Mouse (Mus musculus) right cerebral cortex, postnatal 4 days (tissue): ENCODE results near the gene Dgke.
A peak's percentile ranks its signal among the peaks of the same experiment; 100 is the strongest.
"Not testable (repeated sequence)": the region's sequence is repeated elsewhere in the genome, so short reads cannot be mapped to it uniquely, and the experiment has no call there.

Experiments
- DNase-seq: peaks from one replicate; pipeline ENCODE4 v3.0.0-alpha.2; 2022

Gene Dgke

DNA sequence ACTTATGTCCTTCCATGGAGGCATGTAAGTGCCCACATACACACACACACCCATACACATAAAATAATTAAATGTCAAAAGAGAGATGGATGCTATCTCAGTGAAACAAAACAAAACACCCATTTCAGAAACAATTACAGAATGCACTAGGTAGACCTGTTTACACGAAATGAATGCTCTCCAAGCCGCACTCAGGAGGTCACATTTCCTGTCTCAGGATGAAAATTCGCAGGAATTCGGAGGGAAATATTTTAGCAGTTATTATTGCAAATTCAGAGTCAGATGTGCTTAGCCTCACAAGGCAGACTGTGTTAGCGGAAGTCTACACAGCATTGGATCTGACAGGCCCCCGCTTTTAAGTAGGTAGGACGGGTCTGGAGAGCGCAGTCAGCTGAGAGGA is 6.9 kb upstream of the Dgke start, which contains the start of gene Gm525:
TSS of gene Gm525 (plus strand) at position 301 of the 400 bp plus-strand sequence.
- DNase-seq, result no peak

DNA sequence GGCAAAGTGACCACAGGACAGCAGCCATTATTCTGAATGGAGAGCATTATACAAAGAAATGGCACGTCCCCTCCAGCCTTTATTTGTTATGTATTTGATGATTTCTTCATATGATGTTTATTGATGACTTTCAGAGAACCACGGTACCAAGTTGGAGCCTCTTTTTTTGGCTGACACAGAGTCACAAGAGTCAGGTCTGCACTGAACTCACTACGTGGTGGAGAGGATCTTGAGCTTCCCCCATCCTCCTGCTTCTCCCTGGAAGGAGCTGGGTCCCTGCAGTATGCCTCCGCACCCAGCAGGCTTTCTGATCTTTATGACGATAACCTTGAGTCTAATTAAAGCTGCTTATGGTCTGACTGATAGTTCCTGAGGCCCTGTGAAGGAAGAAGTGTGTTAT is 4.9 kb upstream of the Dgke start:
- no peak for DNase-seq

DNA sequence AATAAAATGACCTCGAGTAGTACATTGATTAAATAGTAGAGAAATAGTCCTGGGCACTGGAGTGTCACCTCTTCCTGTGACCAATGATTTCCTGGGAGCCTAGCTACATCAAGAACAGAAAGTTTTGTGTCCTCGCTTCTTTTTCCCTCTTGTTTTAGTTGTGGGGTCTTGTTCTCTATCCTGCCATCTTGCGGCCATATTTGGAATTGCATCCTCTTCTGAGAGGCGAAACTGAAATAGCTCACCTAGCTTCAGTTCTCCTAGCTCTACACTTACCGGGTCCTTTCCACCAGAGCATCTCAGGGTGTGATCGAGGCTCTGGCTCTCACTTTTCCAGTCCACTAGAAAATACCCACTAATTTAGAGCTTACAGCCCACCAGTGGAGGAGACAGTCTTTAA is 2.7 kb upstream of the Dgke start:
- peak; percentile 70 for DNase-seq

DNA sequence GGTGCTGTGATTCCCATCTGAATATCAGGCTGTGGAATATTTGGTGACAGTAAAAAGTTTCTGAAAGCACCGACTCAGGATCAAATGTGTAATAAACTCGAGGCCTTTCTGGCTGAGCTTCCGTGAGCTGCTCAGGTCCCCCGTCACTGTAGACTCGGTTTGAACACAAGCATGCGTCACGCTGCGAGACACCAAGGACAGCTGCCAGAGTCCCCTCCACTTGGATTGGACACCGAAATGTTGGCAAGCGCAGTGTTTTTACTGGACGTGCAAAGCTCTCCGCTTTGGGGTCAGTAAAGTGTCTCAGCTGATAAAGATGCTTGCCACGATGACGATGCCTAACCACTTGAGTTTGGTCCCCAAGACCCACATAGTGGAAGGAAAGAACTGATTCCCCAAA is 2.0 kb upstream of the Dgke start:
- no peak for DNase-seq

DNA sequence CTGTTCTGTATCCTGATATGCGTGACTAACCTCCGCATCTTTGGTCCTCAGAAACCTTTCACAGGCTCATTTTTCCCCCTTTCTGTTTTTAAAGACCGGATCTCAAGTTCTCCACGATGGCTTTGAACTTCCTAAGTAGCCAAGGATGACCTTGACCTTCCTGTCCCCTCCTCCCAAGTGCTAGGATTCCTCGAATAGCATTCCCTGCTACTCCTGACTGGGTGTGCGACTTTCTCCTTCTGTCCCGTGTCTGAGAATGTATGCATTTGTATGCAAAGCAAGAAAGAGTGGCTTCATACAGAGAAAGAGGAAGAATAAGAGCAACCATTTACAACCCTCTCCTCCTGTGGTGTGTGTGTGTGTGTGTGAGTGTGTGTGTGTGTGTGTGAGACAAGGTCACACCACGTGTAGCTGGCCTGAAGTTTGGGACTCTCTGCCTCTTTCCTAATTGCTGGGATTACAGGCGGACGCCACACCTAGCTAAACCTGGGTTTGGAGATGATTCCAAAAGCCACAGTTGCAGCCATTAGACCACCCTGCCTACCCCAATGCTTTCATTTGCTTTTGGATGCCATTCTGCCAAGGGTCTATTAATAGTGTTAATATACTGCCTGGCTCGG is 1.3 kb upstream of the Dgke start:
- no peak for DNase-seq

DNA sequence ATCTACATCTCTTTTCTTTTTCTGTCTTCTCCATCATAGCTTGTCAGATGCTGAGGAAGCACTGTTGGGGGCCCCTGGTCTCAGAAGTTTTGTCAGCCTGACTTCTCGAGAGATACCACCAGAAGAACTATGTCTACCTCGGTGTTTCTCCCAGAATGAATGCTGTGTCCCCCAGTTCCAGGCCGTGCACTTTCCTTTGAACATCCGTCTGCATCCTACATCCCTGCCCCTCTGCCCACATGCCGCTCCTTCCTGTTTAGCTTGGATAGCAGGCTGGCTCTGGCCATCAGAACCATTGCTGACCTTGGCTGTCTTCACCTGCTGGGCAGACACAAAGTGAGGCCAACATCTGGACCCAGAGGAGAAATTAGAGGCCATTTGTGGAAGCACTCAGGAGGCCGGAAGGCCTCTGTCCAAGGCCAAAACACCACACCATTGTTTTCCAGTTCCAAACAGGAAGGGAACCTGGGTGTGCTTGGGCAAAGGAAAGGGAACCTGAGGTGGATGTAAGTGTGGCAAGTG is 712 bp upstream of the Dgke start:
- no peak for DNase-seq

DNA sequence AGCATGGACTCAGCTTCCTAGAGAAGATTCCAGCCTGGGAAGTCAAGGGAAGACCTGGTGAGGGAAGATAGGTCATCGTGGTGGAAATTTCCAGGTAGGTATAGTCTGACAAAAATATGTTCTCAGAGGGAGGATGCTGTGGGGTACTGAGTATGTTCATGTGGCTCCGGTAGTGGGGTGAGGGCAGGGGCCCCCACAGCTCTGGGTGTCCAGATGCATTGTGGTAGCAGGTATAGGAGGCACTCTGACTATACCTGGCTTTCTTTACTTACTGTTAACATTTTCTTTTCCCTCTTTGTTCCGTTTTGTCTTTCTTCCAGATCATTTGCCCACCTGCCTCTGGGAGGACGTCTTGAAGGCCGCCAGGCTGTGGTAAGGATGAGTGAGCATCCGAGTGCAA is 524 bp downstream of the Dgke start:
- no peak for DNase-seq

DNA sequence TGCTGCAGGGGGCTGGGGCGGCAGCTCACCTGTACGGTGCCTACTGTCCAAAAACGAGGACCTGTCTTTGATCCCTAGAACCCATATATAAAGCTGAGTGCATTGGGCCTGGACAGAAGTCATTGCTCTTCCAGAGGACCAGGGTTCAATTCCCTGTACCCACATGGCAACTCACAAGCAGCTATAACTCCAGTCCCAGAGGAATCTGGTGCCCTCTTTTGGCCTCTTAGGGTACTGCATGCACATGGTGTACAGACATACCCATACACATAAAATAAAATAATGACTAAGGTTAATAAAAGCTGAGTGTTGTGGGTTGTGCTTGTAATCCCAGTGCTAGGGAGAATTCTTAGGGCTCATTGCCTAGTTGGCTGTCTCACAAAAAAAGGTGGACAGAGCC is 1.4 kb downstream of the Dgke start:
- no peak for DNase-seq

DNA sequence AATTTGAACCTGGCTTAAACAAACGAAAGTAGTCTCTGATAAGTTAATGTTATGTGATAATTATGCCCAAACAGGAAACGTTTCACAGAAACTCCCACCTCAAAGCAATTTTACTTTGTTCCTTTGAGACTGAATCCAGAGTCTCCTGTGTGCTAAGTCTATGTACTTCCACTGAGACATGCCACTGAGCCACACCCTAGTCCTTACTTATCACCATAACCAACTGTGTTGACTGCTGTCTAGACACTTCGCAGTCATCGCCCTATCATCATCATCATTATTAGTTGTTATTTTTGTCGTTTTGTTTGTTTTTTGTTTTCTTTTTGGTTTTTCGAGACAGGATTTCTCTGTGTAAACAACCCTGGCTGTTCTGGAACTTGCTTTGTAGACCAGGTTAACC is 2.3 kb downstream of the Dgke start:
- DNase-seq, result no peak

DNA sequence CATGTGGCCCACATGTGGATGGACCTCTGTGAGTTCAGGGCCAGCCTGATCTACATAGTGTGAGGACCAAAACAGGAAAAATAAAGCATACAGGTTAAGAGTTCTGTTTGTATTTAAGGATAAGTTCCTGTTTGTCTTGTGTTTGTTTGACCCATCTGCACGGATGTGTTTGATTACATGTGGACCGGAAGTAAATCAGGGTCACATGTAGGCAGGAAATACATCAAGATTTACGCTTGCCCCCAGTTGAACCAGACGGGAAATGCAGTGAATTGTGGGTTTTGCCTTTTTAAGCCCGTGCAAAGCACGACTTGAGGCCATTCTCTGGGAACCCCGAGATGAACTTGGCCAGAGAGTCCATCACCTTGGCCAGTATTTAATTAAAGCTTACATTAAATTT is 5.3 kb downstream of the Dgke start:
- no peak for DNase-seq

DNA sequence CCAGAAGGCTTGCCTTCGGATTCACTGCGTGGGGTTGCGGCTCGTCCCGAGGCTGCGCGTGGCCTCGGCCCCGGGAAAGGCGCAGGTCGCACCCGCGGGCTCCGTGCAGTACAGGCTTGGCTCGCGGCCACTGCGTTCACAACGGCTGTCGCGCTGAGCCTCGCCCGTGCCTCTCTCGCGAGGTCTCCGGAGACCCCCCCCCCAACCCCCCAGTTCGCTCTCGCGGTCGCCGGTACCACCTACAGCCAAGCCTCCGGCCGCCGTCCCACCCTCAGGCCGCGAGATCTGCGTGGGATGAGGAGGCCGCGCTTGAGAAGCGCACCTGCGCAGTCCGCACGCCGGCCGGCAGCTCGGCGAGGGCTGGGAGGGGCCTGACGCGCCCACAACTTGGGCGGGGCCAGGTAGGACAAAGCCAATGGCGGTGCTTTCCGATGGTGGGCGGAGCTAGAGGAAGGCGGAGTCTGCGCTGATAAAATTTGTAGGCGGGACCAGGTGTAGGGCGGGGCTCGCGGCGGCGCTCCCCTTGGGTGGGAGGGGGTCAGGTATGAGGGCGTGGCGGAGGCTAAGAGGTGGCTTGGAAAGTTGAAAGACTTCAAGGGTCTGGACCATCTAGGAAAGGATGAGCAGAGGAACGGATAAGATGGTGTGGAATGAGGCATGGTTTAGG is 6.1 kb downstream of the Dgke start:
- DNase-seq, result peak; percentile 84

DNA sequence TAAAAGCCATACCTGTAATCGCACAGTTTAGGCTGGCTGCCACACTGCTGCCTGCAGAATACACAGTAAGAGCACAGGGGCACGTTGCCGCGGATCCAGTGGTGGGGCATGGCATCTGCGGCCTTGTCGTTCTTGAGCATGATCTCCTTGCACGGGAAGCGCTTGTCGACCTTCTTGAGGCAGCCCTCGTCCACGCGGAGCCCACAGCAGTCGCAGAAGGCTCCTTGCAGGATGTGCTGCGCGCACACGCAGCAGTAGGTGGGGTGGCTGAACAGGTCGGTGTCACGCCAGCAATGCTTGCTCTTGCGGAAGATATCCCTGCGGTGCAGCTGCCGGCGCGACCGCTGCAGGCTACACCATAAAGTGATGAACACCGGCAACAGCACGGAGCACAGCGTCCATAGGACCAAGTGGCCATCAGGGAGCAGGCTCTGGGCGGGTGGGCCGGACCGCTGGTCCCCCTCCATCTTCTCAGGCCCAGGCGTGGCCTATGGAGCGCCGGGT is 6.7 kb downstream of the Dgke start:
- peak; percentile 49 for DNase-seq

DNA sequence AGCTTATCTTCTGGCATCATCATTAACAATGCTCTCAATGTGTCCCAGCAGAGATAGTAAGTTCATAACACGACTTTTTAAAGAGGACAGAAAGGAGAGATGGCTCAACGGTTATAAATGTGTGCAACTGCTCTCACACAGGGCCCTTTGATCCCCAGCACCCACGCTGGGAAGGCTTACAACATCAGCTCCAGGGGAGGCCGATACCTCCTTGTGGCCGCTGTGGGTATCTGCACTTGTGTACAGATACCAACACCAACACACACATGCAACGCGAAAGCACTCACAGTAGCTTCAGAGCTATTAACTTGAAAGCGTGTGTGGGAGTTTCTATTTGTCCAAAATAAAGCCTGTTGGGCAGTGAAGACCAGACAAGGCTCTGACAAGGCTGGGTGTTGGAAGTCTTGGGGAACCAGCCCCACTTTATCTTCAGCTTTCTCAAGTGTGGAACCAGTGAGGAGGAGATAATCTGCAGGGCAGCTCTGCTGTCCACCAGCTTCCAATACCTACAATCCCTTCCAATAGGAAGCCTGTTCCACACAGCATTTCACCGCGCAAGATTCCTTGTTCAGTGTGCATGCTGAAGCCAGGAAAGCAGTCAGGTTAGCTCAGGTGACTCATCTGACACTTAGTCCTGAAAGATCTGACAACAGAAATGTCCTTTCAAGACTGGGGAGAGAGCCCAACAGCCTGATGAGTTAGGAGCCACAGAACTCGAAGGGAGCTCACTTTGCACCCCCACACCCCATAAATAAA is 8.0 kb downstream of the Dgke start:
- no peak for DNase-seq

DNA sequence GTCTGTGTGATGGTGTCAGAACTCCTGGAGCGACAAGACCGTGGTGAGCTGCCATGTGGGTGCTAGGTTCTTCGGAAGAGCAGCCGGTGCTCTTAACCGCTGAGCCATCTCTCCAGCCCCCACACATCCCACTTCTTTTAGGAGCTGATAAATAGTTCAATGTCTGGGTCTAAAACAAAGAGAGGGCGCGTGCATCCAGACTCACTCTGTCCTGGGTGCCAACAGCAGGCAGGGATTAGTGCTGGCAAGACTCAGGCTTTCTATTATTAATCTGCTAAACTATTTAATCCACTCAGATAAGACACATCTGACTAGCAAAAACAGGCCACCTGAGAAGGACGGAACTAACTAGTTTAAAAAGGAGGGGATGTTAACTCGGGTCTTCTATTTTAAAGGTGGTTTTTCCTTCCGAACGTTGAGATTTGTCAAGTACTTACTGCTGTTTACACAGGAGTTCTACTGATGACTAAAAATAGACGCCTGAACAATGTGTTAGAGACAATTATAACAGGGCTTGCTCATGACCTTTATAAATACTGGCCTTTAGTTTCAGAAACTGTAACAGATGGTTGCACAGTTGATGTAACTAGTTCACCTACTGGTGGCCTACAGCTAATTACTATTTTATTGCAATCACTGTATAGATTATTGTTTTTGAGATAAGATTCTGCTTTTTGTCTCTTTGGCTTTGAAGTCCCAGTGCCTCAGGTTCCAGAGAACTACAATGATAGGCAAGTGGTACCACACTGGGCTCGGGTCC is 10.5 kb downstream of the Dgke start:
- DNase-seq, result no peak

DNA sequence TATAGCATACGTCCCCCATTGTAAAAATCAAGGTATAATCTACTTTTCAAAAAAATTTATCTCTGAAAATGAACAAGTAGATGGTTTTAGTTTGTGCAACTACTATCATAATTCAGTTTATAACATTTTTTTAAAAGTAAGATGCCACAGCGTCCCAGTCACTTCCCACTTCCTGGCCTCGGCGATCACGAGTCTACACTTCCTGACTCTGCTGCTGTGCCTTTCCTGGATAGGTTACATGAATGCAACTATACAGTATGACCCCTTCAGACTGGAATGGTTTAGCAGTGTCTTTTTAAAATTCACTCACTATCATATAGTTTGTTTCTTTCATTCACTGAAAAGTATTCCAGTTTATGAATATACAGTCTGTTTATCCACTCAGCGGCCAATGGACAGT is 14.9 kb downstream of the Dgke start:
- no peak for DNase-seq

DNA sequence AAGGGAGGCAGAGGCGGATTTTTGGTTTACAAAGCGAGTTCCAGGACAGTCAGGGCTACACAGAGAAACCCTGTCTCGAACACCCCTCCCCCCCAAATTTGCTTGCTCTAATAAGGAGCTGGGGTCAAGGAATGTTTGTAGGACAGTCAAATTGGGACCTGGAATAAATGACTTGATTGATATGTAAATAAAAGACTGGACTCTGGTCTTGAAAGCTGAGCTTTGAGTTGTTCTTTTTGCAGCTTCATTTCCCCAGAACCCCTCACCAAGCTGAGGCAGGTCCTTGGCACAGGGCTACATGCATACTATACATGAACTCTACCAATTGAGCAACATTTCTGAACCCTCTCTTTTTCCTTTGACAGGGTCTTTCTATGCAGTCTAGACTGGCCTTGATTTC is 20.6 kb downstream of the Dgke start:
- DNase-seq, result no peak

DNA sequence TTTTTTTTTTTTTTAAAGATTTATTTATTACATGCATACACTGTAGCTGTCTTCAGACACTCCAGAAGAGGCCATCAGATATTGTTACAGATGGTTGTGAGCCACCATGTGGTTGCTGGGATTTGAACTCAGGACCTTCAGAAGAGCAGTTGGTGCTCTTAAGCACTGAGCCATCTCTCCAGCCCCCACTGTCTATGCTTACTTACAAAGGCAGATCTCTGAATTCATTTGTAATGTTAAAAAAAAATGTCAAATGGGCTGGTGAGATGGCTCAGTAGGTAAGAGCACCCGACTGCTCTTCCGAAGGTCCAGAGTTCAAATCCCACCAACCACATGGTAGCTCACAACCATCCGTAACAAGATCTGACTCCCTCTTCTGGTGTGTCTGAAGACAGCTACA is 21.1 kb downstream of the Dgke start:
- not testable (repeated sequence) for DNase-seq

DNA sequence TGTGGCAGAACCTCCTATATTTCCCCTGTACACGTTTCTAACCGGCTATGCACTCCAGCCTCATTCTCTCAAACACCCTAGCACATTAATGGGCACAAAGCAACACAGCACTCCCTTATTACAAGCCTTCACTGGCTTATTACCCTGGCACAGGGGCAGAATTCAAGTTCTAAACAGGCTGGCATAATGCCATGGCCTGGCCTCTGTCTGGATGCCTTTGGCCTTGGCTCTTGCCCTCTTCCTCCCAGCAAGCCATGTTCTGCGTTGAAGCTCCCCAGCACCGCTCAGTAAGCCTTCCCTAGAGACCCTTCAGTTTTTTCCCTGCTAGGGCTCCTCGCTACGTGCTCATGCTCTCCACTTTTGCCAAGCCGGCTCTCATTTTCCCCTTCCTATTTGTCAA is 23.6 kb downstream of the Dgke start:
- no peak for DNase-seq

DNA sequence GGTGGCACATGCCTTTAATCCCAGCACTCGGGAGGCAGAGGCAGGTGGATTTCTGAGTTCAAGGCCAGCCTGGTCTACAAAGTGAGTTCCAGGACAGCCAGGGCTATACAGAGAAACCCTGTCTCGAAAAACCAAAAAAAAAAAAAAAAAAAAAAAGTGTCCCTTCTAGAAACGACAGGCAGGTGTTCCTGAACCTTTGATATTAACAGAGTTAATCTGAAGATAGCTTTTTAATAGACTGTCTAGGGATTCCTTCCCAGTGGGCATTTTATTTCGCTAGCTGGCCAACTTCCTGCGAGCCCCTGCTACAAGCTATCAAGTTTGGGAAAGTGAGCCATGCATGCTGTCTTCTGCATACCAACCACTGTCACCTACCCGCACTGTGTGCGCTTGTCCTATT is 25.6 kb downstream of the Dgke start:
- DNase-seq, result not testable (repeated sequence)

DNA sequence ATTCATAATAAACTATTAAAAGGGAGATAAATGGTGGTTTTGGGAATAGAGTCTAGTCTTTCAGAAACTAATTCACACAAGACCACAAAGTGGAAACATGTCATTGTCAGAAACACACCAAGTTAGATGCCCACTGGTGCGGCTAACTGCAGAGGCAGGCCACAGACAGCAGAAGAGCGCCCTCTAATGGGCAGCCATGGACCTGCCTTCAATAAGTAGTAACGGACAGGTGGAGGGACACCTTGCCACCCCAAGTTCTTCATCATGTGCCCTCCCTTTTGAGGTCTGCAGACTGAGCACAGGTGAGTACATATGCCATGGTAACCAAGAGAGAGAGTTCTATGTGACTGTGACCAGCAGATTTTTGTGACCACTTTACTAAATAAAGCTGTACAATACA is 27.3 kb downstream of the Dgke start:
- DNase-seq, result peak; percentile 35

DNA sequence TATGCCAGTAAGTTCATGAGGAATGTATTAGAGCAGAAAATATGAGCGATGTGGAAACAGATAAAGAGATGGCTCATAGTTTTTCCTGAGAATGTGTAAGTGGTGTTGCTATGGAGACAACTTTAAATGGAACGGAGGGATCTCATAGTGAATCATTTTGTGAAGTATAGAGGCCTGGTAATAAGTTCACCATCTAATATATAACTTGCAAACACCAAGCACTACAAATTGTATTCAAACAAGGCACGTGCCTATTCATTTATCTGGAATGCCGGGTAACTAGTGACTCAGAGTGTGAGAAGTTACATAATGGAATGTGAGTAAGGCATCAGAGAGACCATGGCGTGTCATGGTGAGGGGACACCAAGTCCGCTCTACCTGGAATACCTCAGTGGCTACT is 28.2 kb downstream of the Dgke start:
- DNase-seq, result no peak

DNA sequence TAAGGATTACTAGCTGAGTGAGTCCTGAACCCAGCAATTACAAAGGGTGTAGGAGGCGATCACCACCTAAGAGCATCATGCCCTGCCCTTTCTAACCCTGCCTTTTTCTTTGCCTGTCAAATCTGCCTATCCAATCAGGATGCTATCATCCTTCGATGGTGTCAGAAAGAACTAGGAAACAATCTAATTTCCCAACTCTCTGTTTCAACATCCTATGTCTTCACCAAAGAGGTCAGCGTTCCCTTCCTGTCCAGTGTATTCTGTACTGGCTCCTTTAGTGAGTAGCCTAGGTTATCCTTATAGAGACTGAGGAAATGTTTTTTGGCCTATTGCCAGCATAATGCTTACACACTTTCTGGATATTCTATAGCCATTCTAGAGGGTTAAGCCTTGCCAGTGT is 31.1 kb downstream of the Dgke start:
- no peak for DNase-seq

DNA sequence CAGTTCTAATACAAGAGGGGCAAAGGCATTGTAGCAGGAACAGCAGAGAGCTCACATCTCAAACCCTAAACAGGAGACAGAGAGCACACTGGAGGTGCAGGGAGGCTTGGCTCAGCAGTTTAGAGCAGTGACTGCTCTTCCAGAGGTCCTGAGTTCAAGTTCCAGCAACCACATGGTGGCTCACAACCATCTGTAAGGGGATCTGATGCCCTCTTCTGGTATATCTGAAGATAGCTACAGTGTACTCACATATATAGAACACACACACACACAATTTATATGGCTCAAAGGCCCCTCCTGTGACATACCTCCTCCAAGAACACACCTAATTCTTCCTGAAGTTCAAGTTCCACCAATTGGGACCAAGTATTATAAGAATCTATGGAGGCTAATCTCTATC is 32.1 kb downstream of the Dgke start:
- DNase-seq, result no peak
